Mouse (Mus musculus) hindbrain, embryonic 12.5 days (tissue): ENCODE measurements around the gene Setx. TPM values are rescaled to one million over a fixed set of nuclear protein-coding genes. Genes with fewer than 3 reads are reported as not detected.
A peak's percentile ranks its signal among the peaks of the same experiment; 100 is the strongest.
"Not testable (repeated sequence)": the region's sequence is repeated elsewhere in the genome, so short reads cannot be mapped to it uniquely, and the experiment has no call there.

ENCODE experiments used
- ATAC-seq: fragments of 200-750 bp; cut with Nextera tagmentation; 2 replicates; pipeline ENCODE4 v1.8.0; 2017; ENCODE audit warnings: moderate TSS enrichment; ENCODE audit not compliant: low FRiP score
- H3K27ac ChIP-seq: fragments of 300-500 bp; sonication (generic); 2 replicates; pipeline ENCODE4 v1.5.1; 2016; ENCODE audit warnings: mild to moderate bottlenecking
- H3K27me3 ChIP-seq: fragments of 300-500 bp; sonication (generic); 2 replicates; pipeline ENCODE4 v1.6.1; 2016; ENCODE audit warnings: mild to moderate bottlenecking
- H3K36me3 ChIP-seq: fragments of 300-500 bp; sonication (generic); 2 replicates; pipeline ENCODE4 v1.6.1; 2016; ENCODE audit warnings: mild to moderate bottlenecking
- H3K4me1 ChIP-seq: fragments of 300-500 bp; sonication (generic); 2 replicates; pipeline ENCODE4 v1.6.1; 2016
- H3K4me2 ChIP-seq: fragments of 300-500 bp; sonication (generic); replicated peaks from 2 replicates; pipeline ENCODE4 v1.6.1; 2016; ENCODE audit warnings: mild to moderate bottlenecking
- H3K4me3 ChIP-seq: fragments of 300-500 bp; sonication (generic); 2 replicates; pipeline ENCODE4 v1.5.1; 2016; ENCODE audit warnings: mild to moderate bottlenecking
- H3K9ac ChIP-seq: fragments of 300-500 bp; sonication (generic); 2 replicates; pipeline ENCODE4 v1.6.1; 2016; ENCODE audit warnings: mild to moderate bottlenecking, moderate library complexity
- H3K9me3 ChIP-seq: fragments of 300-500 bp; sonication (generic); replicated peaks from 2 replicates; pipeline ENCODE4 v1.6.1; 2016; ENCODE audit warnings: mild to moderate bottlenecking
- WGBS: fragments of 180-500 bp; shearing (Covaris S2); methylation state at CpG from one replicate; pipeline ENCODE4 v1.1.7; 2016; 5-methylcytosine and 5-hydroxymethylcytosine counted together
- polyA plus RNA-seq: library from polyadenylated mRNA; unstranded; fragments of >200 nt; fragmentation: Nextera tagmentation; extraction: Ambion mirVana; gene quantifications from 2 replicates; pipeline ENCODE4 v1.2.1, GENCODE M21; 2016

The Setx gene
- polyA plus RNA-seq, 1 experiment from 2014 or later: 20.0 TPM

- Histone ChIP-seq H3K4me3 (no peak overlapping the region), H3K9ac (no peak overlapping the region), H3K36me3 (no peaks in the 10 kb centered on the region), H3K27ac (no peak overlapping the region), H3K9me3 (no peaks in the 10 kb centered on the region), H3K27me3 (no peaks in the 10 kb centered on the region), H3K4me2 (no peak overlapping the region), H3K4me1 (no peaks in the 10 kb centered on the region)
- no peak for ATAC-seq
- WGBS: 84% methylated on average over 7 of the region's 7 CpGs
These were observed 23.0 kb upstream of the Setx start for GRCm38 (mm10) chr2:29100822-29101534.

GRCm38 (mm10) chr2:29102416-29103377 lies 21.3 kb upstream of the Setx start:
- ATAC-seq, H3K27me3 ChIP-seq, H3K36me3 ChIP-seq, H3K4me2 ChIP-seq, H3K4me3 ChIP-seq, H3K9ac ChIP-seq, H3K9me3 ChIP-seq, H3K4me1 ChIP-seq, H3K27ac ChIP-seq: not testable (repeated sequence)
- WGBS: 86% methylated on average over 9 of the region's 10 CpGs

- Histone ChIP-seq H3K9ac (no peak overlapping the region), H3K4me2 (no peak overlapping the region), H3K36me3 (no peaks in the 10 kb centered on the region), H3K27me3 (no peaks in the 10 kb centered on the region), H3K4me3 (no peak overlapping the region), H3K27ac (no peak overlapping the region), H3K9me3 (no peaks in the 10 kb centered on the region), H3K4me1 (peaks cover under 1% of the 10 kb centered on the region; the same call in 1 of the 2 replicates)
- no peak for ATAC-seq
These were observed 3.0 kb upstream of the Setx start for GRCm38 (mm10) chr2:29120969-29121368.

GRCm38 (mm10) chr2:29122446-29122845 lies 1.5 kb upstream of the Setx start:
- peaks cover 8% of the 10 kb centered on the region for H3K4me1 ChIP-seq
- H3K27me3 ChIP-seq: no peaks in the 10 kb centered on the region
- H3K9me3 ChIP-seq: no peaks in the 10 kb centered on the region
- no peak for ATAC-seq
- H3K4me2 ChIP-seq: no peak overlapping the region
- peaks cover 11% of the 10 kb centered on the region; the same call in 1 of the 2 replicates for H3K36me3 ChIP-seq
- H3K9ac ChIP-seq: no peak overlapping the region
- WGBS: 82% methylated on average over 3 of the region's 3 CpGs
- H3K27ac ChIP-seq: no peak overlapping the region
- H3K4me3 ChIP-seq: no peak overlapping the region

- no peak; the same call in 1 of the 2 replicates for ATAC-seq
- WGBS: under 1% methylated on average over 23 of the region's 24 CpGs
- Histone ChIP-seq H3K4me1 (peaks cover 8% of the 10 kb centered on the region), H3K27me3 (no peaks in the 10 kb centered on the region), H3K36me3 (peaks cover 28% of the 10 kb centered on the region), H3K4me2 (peak overlapping the region; percentile 75), H3K27ac (peak overlapping the region; percentile 94), H3K9ac (peak overlapping the region; percentile 42; the same call in 1 of the 2 replicates), H3K9me3 (no peaks in the 10 kb centered on the region), H3K4me3 (peak overlapping the region; percentile 70)
These were observed 572 bp downstream of the Setx start for GRCm38 (mm10) chr2:29124571-29124935.

GRCm38 (mm10) chr2:29124936-29125701 lies 1.1 kb downstream of the Setx start:
- Histone ChIP-seq H3K4me2 (peak overlapping the region; percentile 75), H3K9me3 (no peaks in the 10 kb centered on the region), H3K27me3 (no peaks in the 10 kb centered on the region), H3K27ac (peak overlapping the region; percentile 94), H3K9ac (peak overlapping the region; percentile 88), H3K4me3 (peak overlapping the region; percentile 70), H3K4me1 (peaks cover 8% of the 10 kb centered on the region), H3K36me3 (peaks cover 34% of the 10 kb centered on the region)
- ATAC-seq: peak; percentile 99
- under 1% methylated on average over 77 of the region's 81 CpGs for WGBS

- no peaks in the 10 kb centered on the region for H3K9me3 ChIP-seq
- no peaks in the 10 kb centered on the region for H3K27me3 ChIP-seq
- WGBS: 96% methylated on average over 7 of the region's 7 CpGs
- H3K36me3 ChIP-seq: peaks cover 64% of the 10 kb centered on the region
- no peak for ATAC-seq
- H3K4me3 ChIP-seq: no peak overlapping the region
- no peak overlapping the region for H3K4me2 ChIP-seq
- H3K27ac ChIP-seq: no peak overlapping the region
- no peak overlapping the region for H3K9ac ChIP-seq
- H3K4me1 ChIP-seq: peaks cover 8% of the 10 kb centered on the region
These were observed 6.3 kb downstream of the Setx start for GRCm38 (mm10) chr2:29130118-29130899.

GRCm38 (mm10) chr2:29135161-29135560 lies 11.2 kb downstream of the Setx start:
- Histone ChIP-seq H3K4me2 (no peak overlapping the region), H3K4me1 (no peaks in the 10 kb centered on the region), H3K36me3 (peaks cover 59% of the 10 kb centered on the region), H3K4me3 (no peak overlapping the region), H3K27ac (no peak overlapping the region), H3K27me3 (no peaks in the 10 kb centered on the region), H3K9ac (no peak overlapping the region), H3K9me3 (no peaks in the 10 kb centered on the region)
- no peak for ATAC-seq

GRCm38 (mm10) chr2:29151941-29152340 lies 28.0 kb downstream of the Setx start:
- Histone ChIP-seq H3K9ac (no peak overlapping the region), H3K9me3 (no peaks in the 10 kb centered on the region), H3K27me3 (no peaks in the 10 kb centered on the region), H3K36me3 (peaks cover 73% of the 10 kb centered on the region), H3K4me1 (no peaks in the 10 kb centered on the region), H3K4me3 (no peak overlapping the region), H3K4me2 (no peak overlapping the region), H3K27ac (no peak overlapping the region)
- WGBS: 50% methylated on average over 2 of the region's 2 CpGs
- no peak for ATAC-seq

- 90% methylated on average over 5 of the region's 5 CpGs for WGBS
- no peak overlapping the region for H3K27ac ChIP-seq
- no peaks in the 10 kb centered on the region for H3K27me3 ChIP-seq
- H3K9me3 ChIP-seq: no peaks in the 10 kb centered on the region
- H3K4me3 ChIP-seq: no peak overlapping the region
- H3K4me2 ChIP-seq: no peak overlapping the region
- H3K36me3 ChIP-seq: peaks cover 71% of the 10 kb centered on the region
- no peaks in the 10 kb centered on the region for H3K4me1 ChIP-seq
- H3K9ac ChIP-seq: no peak overlapping the region
- no peak for ATAC-seq
These were observed 44.1 kb downstream of the Setx start for GRCm38 (mm10) chr2:29168067-29168466.

GRCm38 (mm10) chr2:29174887-29175286 lies 50.9 kb downstream of the Setx start:
- no peak overlapping the region for H3K4me3 ChIP-seq
- no peaks in the 10 kb centered on the region for H3K9me3 ChIP-seq
- no peak overlapping the region for H3K27ac ChIP-seq
- peaks cover 84% of the 10 kb centered on the region for H3K36me3 ChIP-seq
- H3K4me1 ChIP-seq: no peaks in the 10 kb centered on the region
- 84% methylated on average over 3 of the region's 3 CpGs for WGBS
- H3K9ac ChIP-seq: no peak overlapping the region
- no peaks in the 10 kb centered on the region for H3K27me3 ChIP-seq
- ATAC-seq: no peak
- no peak overlapping the region for H3K4me2 ChIP-seq
